In the genomic region with DNA sequence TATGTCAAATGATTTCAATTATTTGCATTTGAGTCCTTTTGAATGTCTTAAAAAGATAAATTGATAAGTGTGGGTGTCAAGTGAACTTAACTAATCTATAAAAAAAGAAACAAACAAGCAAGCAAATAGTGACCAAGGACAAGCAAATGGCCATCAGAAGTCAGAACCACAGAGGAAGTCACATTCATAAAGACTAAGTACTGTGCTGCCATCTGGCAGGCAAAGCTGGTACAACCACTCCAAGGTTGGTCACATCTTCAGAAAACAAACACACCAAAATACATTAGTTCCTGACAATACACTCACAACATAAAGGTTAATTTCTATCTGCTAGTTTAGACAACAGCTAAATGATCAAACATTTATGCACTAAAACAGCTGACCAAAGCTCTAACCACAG, we compare ENCODE assay signal across 9 mouse cellular contexts. TPM values are rescaled to one million over a fixed set of nuclear protein-coding genes. Genes with fewer than 3 reads are reported as not detected.
DNase-seq lines count a peak whose midpoint lies in the region; ATAC-seq and TF ChIP-seq lines count a peak whose summit lies in the region.
"Had no signal": no experiment of that assay in that cellular context is flagged by ENCODE, and none has a peak within 500 bp of the region (broad histone marks: within the 10 kb centered on the region; RNA-seq: fewer than 3 reads in every experiment).

No protein-coding gene starts in this region.

- no peak overlapping the region for H3K4me2 ChIP-seq in forebrain, postnatal 0 days (ENCODE audit: low read depth)
- no peak overlapping the region for H3K4me2 ChIP-seq in forebrain, embryonic 11.5 days (ENCODE audit: low read depth, low read length, severe bottlenecking)
- H3K4me2 ChIP-seq: lung, embryonic 15.5 days had no signal

- H3K4me3 ChIP-seq in forebrain, postnatal 0 days (ENCODE audit: low read depth, low read length): no peak overlapping the region
- no peak overlapping the region for H3K4me3 ChIP-seq in forebrain, embryonic 11.5 days (ENCODE audit: low read depth, low read length)
- no peak overlapping the region for H3K4me3 ChIP-seq in forebrain, embryonic 10.5 days
- H3K4me3 ChIP-seq: lung, embryonic 15.5 days had no signal

- no peak overlapping the region for H3K9ac ChIP-seq in forebrain, postnatal 0 days
- H3K9ac ChIP-seq in forebrain, embryonic 11.5 days (ENCODE audit: low read length): no peak overlapping the region
- H3K9ac ChIP-seq: lung, embryonic 15.5 days had no signal

- TF ChIP-seq CTCF in forebrain, postnatal 0 days (IDR thresholded peaks at IDR 0.05; ENCODE audit: low read depth): peak; percentile 76

- no peaks in the 10 kb centered on the region for H3K36me3 ChIP-seq in forebrain, postnatal 0 days (ENCODE audit: insufficient read depth)
- no peaks in the 10 kb centered on the region for H3K36me3 ChIP-seq in forebrain, embryonic 11.5 days (ENCODE audit: control insufficient read depth, insufficient read depth, low read length)
- peaks cover 16% of the 10 kb centered on the region for H3K36me3 ChIP-seq in forebrain, embryonic 10.5 days (replicated peaks)
- H3K36me3 ChIP-seq: lung, embryonic 15.5 days had no signal

- no peaks in the 10 kb centered on the region for H3K9me3 ChIP-seq in forebrain, postnatal 0 days (ENCODE audit: low read length)
- H3K9me3 ChIP-seq in forebrain, embryonic 11.5 days (ENCODE audit: control insufficient read depth, low read length): no peaks in the 10 kb centered on the region
- no peaks in the 10 kb centered on the region for H3K9me3 ChIP-seq in forebrain, embryonic 10.5 days
- H3K9me3 ChIP-seq: lung, embryonic 15.5 days had no signal

- H3K4me1 ChIP-seq in forebrain, postnatal 0 days (ENCODE audit: insufficient read depth): no peaks in the 10 kb centered on the region
- H3K4me1 ChIP-seq in forebrain, embryonic 11.5 days (replicated peaks; ENCODE audit: control insufficient read depth, insufficient read depth, low read length): no peaks in the 10 kb centered on the region
- no peaks in the 10 kb centered on the region for H3K4me1 ChIP-seq in forebrain, embryonic 10.5 days
- H3K4me1 ChIP-seq: lung, embryonic 15.5 days had no signal

- H3K27me3 ChIP-seq in forebrain, postnatal 0 days (ENCODE audit: insufficient read depth, low read length): no peaks in the 10 kb centered on the region
- no peaks in the 10 kb centered on the region for H3K27me3 ChIP-seq in forebrain, embryonic 11.5 days (ENCODE audit: control insufficient read depth, insufficient read depth, low read length)
- H3K27me3 ChIP-seq in forebrain, embryonic 10.5 days (ENCODE audit: poor library complexity, severe bottlenecking): no peaks in the 10 kb centered on the region
- H3K27me3 ChIP-seq: lung, embryonic 15.5 days had no signal

- ATAC-seq in forebrain, postnatal 0 days: peak; percentile 40; the same call in 1 of the 2 replicates
- ATAC-seq in forebrain, embryonic 11.5 days (replicated peaks; ENCODE audit: low FRiP score): no peak

- DNase-seq in forebrain, postnatal 0 days: peak; percentile 59
- no peak for DNase-seq in forebrain, embryonic 11.5 days (ENCODE audit: low spot score)
- DNase-seq in ovary, postnatal 14 days (ENCODE audit: low spot score): peak; percentile 3
- DNase-seq in ovary, postnatal 10 days (ENCODE audit: low spot score): no peak
- DNase-seq in embryo, embryonic 11 days: peak; percentile 52
- peak; percentile 30 for DNase-seq in layer of hippocampus, adult 9-10 months (ENCODE audit: low spot score)
- peak; percentile 61 to 67 for DNase-seq in right cerebral cortex, adult 2 months (ENCODE audit: low spot score in 2 of 2)
- DNase-seq in forebrain, embryonic 10.5 days (ENCODE audit: extremely low spot score, low spot score): no peak

- no peak overlapping the region for H3K27ac ChIP-seq in forebrain, postnatal 0 days (ENCODE audit: low read depth, low read length)
- H3K27ac ChIP-seq in forebrain, embryonic 11.5 days (ENCODE audit: low read depth, low read length): no peak overlapping the region
- H3K27ac ChIP-seq in forebrain, embryonic 10.5 days: no peak overlapping the region
- H3K27ac ChIP-seq: lung, embryonic 15.5 days had no signal

RNA-seq across cellular contexts. Expression of gene Pms1, which starts 24.2 kb away (rescaled TPM):
- 8.2 and 13.2 TPM in 2 replicates for total RNA-seq in forebrain, postnatal 0 days (2014; rRNA removed)
- 4.3 and 5.8 TPM in 2 replicates for polyA plus RNA-seq in forebrain, postnatal 0 days (2015; fragmentation: Nextera tagmentation; extraction: Ambion mirVana)
- 26.8 and 30.0 TPM in 2 replicates for polyA plus RNA-seq in forebrain, embryonic 11.5 days (2014; fragmentation: Nextera tagmentation; extraction: Ambion mirVana)
- 29.4 and 30.1 TPM in 2 replicates for polyA plus RNA-seq in forebrain, embryonic 10.5 days (2016; fragmentation: Nextera tagmentation; extraction: Ambion mirVana)

RNA-seq across cellular contexts. Expression of gene Ormdl1, which starts 24.2 kb away (rescaled TPM):
- 34.2 and 42.3 TPM in 2 replicates for total RNA-seq in forebrain, postnatal 0 days (2014; rRNA removed)
- polyA plus RNA-seq in forebrain, postnatal 0 days (2015; fragmentation: Nextera tagmentation; extraction: Ambion mirVana): 33.8 and 38.1 TPM in 2 replicates
- polyA plus RNA-seq in forebrain, embryonic 11.5 days (2014; fragmentation: Nextera tagmentation; extraction: Ambion mirVana): 91.2 and 96.9 TPM in 2 replicates
- polyA plus RNA-seq in forebrain, embryonic 10.5 days (2016; fragmentation: Nextera tagmentation; extraction: Ambion mirVana): 88.4 and 92.5 TPM in 2 replicates

RNA-seq across cellular contexts. Expression of gene Gm28778, which starts 24.3 kb away (rescaled TPM):
- not detected in 2 replicates for total RNA-seq in forebrain, postnatal 0 days (2014; rRNA removed)
- not detected in 2 replicates for polyA plus RNA-seq in forebrain, postnatal 0 days (2015; fragmentation: Nextera tagmentation; extraction: Ambion mirVana)
- 0.95 TPM in 1 of 2 replicates, not detected in the other for polyA plus RNA-seq in forebrain, embryonic 11.5 days (2014; fragmentation: Nextera tagmentation; extraction: Ambion mirVana)
- not detected in 2 replicates for polyA plus RNA-seq in forebrain, embryonic 10.5 days (2016; fragmentation: Nextera tagmentation; extraction: Ambion mirVana)
- polyA plus RNA-seq: lung, embryonic 15.5 days had no signal

RNA-seq across cellular contexts. Expression of gene Osgepl1, which starts 40.8 kb away (rescaled TPM):
- total RNA-seq in forebrain, postnatal 0 days (2014; rRNA removed): 13.5 and 17.2 TPM in 2 replicates
- 18.6 and 21.4 TPM in 2 replicates for polyA plus RNA-seq in forebrain, postnatal 0 days (2015; fragmentation: Nextera tagmentation; extraction: Ambion mirVana)
- 30.1 and 35.5 TPM in 2 replicates for polyA plus RNA-seq in forebrain, embryonic 11.5 days (2014; fragmentation: Nextera tagmentation; extraction: Ambion mirVana)
- 33.8 and 34.1 TPM in 2 replicates for polyA plus RNA-seq in forebrain, embryonic 10.5 days (2016; fragmentation: Nextera tagmentation; extraction: Ambion mirVana)

Comparison
In these comparisons a context has a peak if more than half of its experiments do, and no peak if none do; other contexts are left out.
1. DNase-seq: peak in forebrain, postnatal 0 days (single experiment), ovary, postnatal 14 days (single experiment), embryo, embryonic 11 days (single experiment), layer of hippocampus, adult 9-10 months (single experiment) and right cerebral cortex, adult 2 months (2 of 2); none in forebrain, embryonic 11.5 days (single experiment), ovary, postnatal 10 days (single experiment) and forebrain, embryonic 10.5 days (single experiment).